Mouse (Mus musculus) hindbrain, embryonic 11.5 days (tissue): ENCODE measurements around the gene 4933434E20Rik. TPM values are rescaled to one million over a fixed set of nuclear protein-coding genes. Genes with fewer than 3 reads are reported as not detected.
A peak's percentile ranks its signal among the peaks of the same experiment; 100 is the strongest.

Source experiments
- ATAC-seq: fragments of 200-750 bp; cut with Nextera tagmentation; 2 replicates; pipeline ENCODE4 v1.8.0; 2017; ENCODE audit warnings: mild to moderate bottlenecking, moderate TSS enrichment, moderate library complexity; ENCODE audit not compliant: low FRiP score
- DNase-seq: peaks from one replicate; pipeline ENCODE4 v3.0.0-alpha.2; 2015; ENCODE audit warnings: low spot score
- H3K27ac ChIP-seq: fragments of 300-500 bp; sonication (generic); 2 replicates; pipeline ENCODE4 v1.5.1; 2014; ENCODE audit warnings: mild to moderate bottlenecking, low read depth, low read length
- H3K27me3 ChIP-seq: fragments of 300-500 bp; sonication (generic); 2 replicates; pipeline ENCODE4 v1.6.1; 2014; ENCODE audit warnings: mild to moderate bottlenecking, low read length, moderate library complexity, mixed read lengths; ENCODE audit not compliant: control insufficient read depth, insufficient read depth
- H3K36me3 ChIP-seq: fragments of 300-500 bp; sonication (generic); 2 replicates; pipeline ENCODE4 v1.6.1; 2014; ENCODE audit warnings: mild to moderate bottlenecking, low read length, moderate library complexity, mixed read lengths; ENCODE audit not compliant: control insufficient read depth, insufficient read depth
- H3K4me1 ChIP-seq: fragments of 300-500 bp; sonication (generic); replicated peaks from 2 replicates; pipeline ENCODE4 v1.6.1; 2014; ENCODE audit warnings: low read length, mixed read lengths; ENCODE audit not compliant: control insufficient read depth, insufficient read depth
- H3K4me2 ChIP-seq: fragments of 300-500 bp; sonication (generic); replicated peaks from 2 replicates; pipeline ENCODE4 v1.6.1; 2014; ENCODE audit warnings: mild to moderate bottlenecking, low read depth, low read length
- H3K4me3 ChIP-seq: fragments of 300-500 bp; sonication (generic); 2 replicates; pipeline ENCODE4 v1.5.1; 2014; ENCODE audit warnings: low read depth, low read length
- H3K9ac ChIP-seq: fragments of 300-500 bp; sonication (generic); 2 replicates; pipeline ENCODE4 v1.6.1; 2014; ENCODE audit warnings: low read depth, low read length
- H3K9me3 ChIP-seq: fragments of 300-500 bp; sonication (generic); 2 replicates; pipeline ENCODE4 v1.6.1; 2016; ENCODE audit warnings: low read length; ENCODE audit not compliant: control insufficient read depth
- WGBS: fragments of 180-500 bp; shearing (Covaris S2); extraction: QIAGEN DNeasy Blood & Tissue Kit; methylation state at CpG from one replicate; pipeline ENCODE4 v1.1.7; 2014; 5-methylcytosine and 5-hydroxymethylcytosine counted together
- microRNA counts: library from miRNA; unstranded; fragments of <30 nt; microRNA quantifications from one replicate; lab custom pipeline; 2015
- polyA plus RNA-seq: library from polyadenylated mRNA; unstranded; fragments of >200 nt; fragmentation: Nextera tagmentation; extraction: Ambion mirVana; gene quantifications from 2 replicates; pipeline ENCODE4 v1.2.1, GENCODE M21; 2014

Gene 4933434E20Rik
- polyA plus RNA-seq, 1 experiment from 2014 or later = 223 TPM

DNA sequence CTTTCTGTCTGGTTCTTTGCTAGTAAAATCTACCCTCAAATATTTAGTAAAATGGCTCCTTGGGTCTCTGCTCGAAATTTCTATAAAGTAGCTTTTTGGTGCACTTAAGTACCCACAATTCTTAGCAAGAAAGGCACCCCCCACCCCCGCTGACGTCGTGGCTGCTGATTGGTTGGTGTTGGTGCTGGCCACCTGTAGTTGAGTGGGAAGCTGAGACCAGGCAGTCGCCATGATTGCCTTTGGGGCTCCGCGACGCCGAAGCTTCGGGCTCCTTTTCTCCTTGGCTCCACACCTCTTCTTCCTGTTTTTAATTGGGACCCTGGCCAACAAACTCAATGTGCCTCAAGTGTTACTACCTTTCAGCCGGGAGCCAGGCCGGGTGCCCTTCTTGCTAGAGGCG, 52.5 kb downstream of the 4933434E20Rik start, which contains the start of gene Nup210l:
Nup210l (plus strand) TSS at position 195 of the 400 bp plus-strand sequence.
- WGBS = 86% methylated on average over 13 of the region's 13 CpGs
- ATAC-seq = no peak
- no peak within 1 kb of the TSS for H3K9ac ChIP-seq
- H3K27me3 ChIP-seq = no peaks in the 10 kb centered on the region
- H3K9me3 ChIP-seq = no peaks in the 10 kb centered on the region
- no peaks in the 10 kb centered on the region for H3K36me3 ChIP-seq
- no peak within 1 kb of the TSS for H3K4me2 ChIP-seq
- no peaks in the 10 kb centered on the region for H3K4me1 ChIP-seq
- no peak for DNase-seq
- H3K27ac ChIP-seq = no peak within 1 kb of the TSS
- H3K4me3 ChIP-seq = no peak within 1 kb of the TSS

DNA sequence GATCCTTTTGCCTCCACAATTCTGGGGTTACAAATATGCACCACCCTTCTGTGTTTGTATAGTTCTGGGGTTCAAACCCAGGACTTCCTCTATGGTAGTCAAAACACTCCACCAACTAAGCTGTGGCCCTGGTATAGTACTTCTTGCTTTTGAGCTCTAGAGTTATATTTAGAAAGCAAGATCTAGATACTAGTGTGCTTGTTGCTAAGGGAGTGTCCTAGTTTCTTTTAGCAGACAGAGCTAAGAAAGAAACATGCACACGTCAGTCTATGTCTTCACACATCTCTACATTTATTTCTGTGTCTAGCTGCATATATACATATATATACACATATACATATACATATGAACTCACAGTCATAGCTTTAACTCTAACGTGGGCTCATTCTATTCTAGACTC, 60.3 kb downstream of the 4933434E20Rik start:
- no peak overlapping the region for H3K4me3 ChIP-seq
- no peaks in the 10 kb centered on the region for H3K27me3 ChIP-seq
- no peak overlapping the region for H3K4me2 ChIP-seq
- no peaks in the 10 kb centered on the region for H3K36me3 ChIP-seq
- 82% methylated on average over 2 of the region's 2 CpGs for WGBS
- ATAC-seq = no peak
- no peak overlapping the region for H3K9ac ChIP-seq
- H3K4me1 ChIP-seq = no peaks in the 10 kb centered on the region
- H3K9me3 ChIP-seq = no peaks in the 10 kb centered on the region
- H3K27ac ChIP-seq = no peak overlapping the region
- no peak for DNase-seq

DNA sequence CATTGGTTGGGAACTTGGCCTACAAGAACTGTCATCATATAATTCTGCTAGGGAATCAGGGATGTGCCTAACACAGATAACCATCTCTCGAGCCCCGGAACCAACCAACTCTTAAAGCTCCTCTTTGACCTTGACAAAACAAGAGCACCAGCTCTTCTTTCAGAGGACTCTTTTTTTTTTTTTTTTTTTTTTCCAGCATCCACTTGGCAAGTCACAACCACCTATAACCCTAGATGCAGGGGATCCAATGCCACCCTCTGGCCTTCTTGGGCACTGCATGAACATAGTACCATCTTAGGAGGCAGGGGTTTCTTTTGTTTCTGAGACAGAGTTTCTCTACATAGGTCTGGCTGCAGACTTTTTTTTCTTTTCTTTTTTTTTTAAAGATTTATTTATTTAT, 62.9 kb downstream of the 4933434E20Rik start:
- 92% methylated on average over 2 of the region's 2 CpGs for WGBS
- Histone ChIP-seq H3K4me1 (no peaks in the 10 kb centered on the region), H3K9me3 (no peaks in the 10 kb centered on the region), H3K4me3 (no peak overlapping the region), H3K36me3 (no peaks in the 10 kb centered on the region), H3K9ac (no peak overlapping the region), H3K27ac (no peak overlapping the region), H3K4me2 (no peak overlapping the region), H3K27me3 (no peaks in the 10 kb centered on the region)
- ATAC-seq (no peak), DNase-seq (no peak)

DNA sequence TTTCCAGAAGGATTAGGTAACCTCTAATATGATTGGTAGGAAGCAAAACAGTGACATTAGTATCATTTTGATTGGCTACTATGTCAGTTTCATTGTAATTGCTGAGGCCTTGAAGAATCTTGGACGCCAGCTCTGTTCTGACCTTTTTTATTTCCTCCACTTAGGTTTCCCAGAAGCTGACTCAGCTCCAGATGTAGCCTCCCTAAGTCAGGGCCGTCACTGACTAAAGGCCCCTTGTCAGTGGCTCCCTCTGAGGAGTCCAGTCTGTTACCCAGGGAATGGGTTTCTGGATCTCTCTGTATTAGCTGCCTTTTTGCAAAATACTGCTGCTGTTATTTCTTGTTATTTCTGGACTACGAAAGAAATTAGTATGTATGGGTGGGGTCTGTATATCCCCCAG, 64.1 kb downstream of the 4933434E20Rik start:
- Histone ChIP-seq H3K4me2 (no peak overlapping the region), H3K9ac (no peak overlapping the region), H3K9me3 (no peaks in the 10 kb centered on the region), H3K27ac (no peak overlapping the region), H3K27me3 (no peaks in the 10 kb centered on the region), H3K4me3 (no peak overlapping the region), H3K4me1 (no peaks in the 10 kb centered on the region), H3K36me3 (no peaks in the 10 kb centered on the region)
- ATAC-seq (no peak), DNase-seq (no peak)
- 79% methylated on average over 3 of the region's 3 CpGs for WGBS

MicroRNAs encoded within 50 kb of the gene (microRNA counts, 519-probe panel; counts per million panel counts)
- 4,626 counts per million, percentile 52 among the panel's probes with 10 or more counts for microRNA mmu-miR-190b (lab: Ali Mortazavi, UCI)

Other genes starting within 250 kb of the 4933434E20Rik start
- 2.2 TPM in 2 replicates for gene She, start 220.3 kb upstream of the 4933434E20Rik start, polyA plus RNA-seq
- 0.18 and 0.22 TPM in 2 replicates for gene Il6ra, start 138.4 kb upstream of the 4933434E20Rik start, polyA plus RNA-seq
- 12.0 and 19.1 TPM in 2 replicates for gene Atp8b2, start 88.1 kb upstream of the 4933434E20Rik start, polyA plus RNA-seq
- gene Hax1, start 52.9 kb upstream of the 4933434E20Rik start, polyA plus RNA-seq = 178 and 182 TPM in 2 replicates
- gene Ubap2l, start 992 bp downstream of the 4933434E20Rik start, polyA plus RNA-seq = 203 and 230 TPM in 2 replicates
- 558 and 580 TPM in 2 replicates for gene Tpm3, start 21.0 kb downstream of the 4933434E20Rik start, polyA plus RNA-seq
- 0.32 and 0.66 TPM in 2 replicates for gene Nup210l, start 52.5 kb downstream of the 4933434E20Rik start, polyA plus RNA-seq
- 1,119 and 1,121 TPM in 2 replicates for gene Rps27, start 162.0 kb downstream of the 4933434E20Rik start, polyA plus RNA-seq
- gene Rab13, start 162.1 kb downstream of the 4933434E20Rik start, polyA plus RNA-seq = 14.6 and 15.5 TPM in 2 replicates
- gene Jtb, start 180.0 kb downstream of the 4933434E20Rik start, polyA plus RNA-seq = 101 and 104 TPM in 2 replicates
- 4.5 and 4.9 TPM in 2 replicates for gene Creb3l4, start 191.9 kb downstream of the 4933434E20Rik start, polyA plus RNA-seq
- gene Slc39a1, start 196.5 kb downstream of the 4933434E20Rik start, polyA plus RNA-seq = 49.1 and 55.3 TPM in 2 replicates
- 9.8 and 10.6 TPM in 2 replicates for gene Crtc2, start 202.5 kb downstream of the 4933434E20Rik start, polyA plus RNA-seq
- 3.8 and 4.5 TPM in 2 replicates for gene Dennd4b, start 213.5 kb downstream of the 4933434E20Rik start, polyA plus RNA-seq
- 13.6 and 26.0 TPM in 2 replicates for gene Gatad2b, start 241.5 kb downstream of the 4933434E20Rik start, polyA plus RNA-seq